Mouse (Mus musculus): ENCODE results near the gene Tmem132b.

Gene Tmem132b

GRCm38 (mm10) chr5:125515006-125515405 is 16.6 kb upstream of the Tmem132b start:
- DNase-seq (ENCODE audit: low read depth, low spot score) = no peak

- no peak for DNase-seq (ENCODE audit: low read depth, low spot score)
Measured at GRCm38 (mm10) chr5:125518640-125519039, 12.9 kb upstream of the Tmem132b start.

- DNase-seq (ENCODE audit: low read depth, low spot score) = no peak
Measured at GRCm38 (mm10) chr5:125520930-125521590, 10.5 kb upstream of the Tmem132b start.

- DNase-seq (ENCODE audit: low read depth, low spot score) = no peak
Measured at GRCm38 (mm10) chr5:125523361-125523760, 8.2 kb upstream of the Tmem132b start.

- no peak for DNase-seq (ENCODE audit: low read depth, low spot score)
Measured at GRCm38 (mm10) chr5:125525516-125525915, 6.1 kb upstream of the Tmem132b start.

GRCm38 (mm10) chr5:125526464-125526863 is 5.1 kb upstream of the Tmem132b start:
- no peak for DNase-seq (ENCODE audit: low read depth, low spot score)

GRCm38 (mm10) chr5:125529109-125529508 is 2.5 kb upstream of the Tmem132b start:
- DNase-seq (ENCODE audit: low read depth, low spot score) = peak; percentile 73

- DNase-seq (ENCODE audit: low read depth, low spot score) = no peak
Measured at GRCm38 (mm10) chr5:125532191-125532544, 594 bp downstream of the Tmem132b start.

GRCm38 (mm10) chr5:125532545-125533224 is 1.1 kb downstream of the Tmem132b start:
- DNase-seq (ENCODE audit: low read depth, low spot score) = no peak

GRCm38 (mm10) chr5:125533225-125533900 is 1.8 kb downstream of the Tmem132b start:
- DNase-seq (ENCODE audit: low read depth, low spot score) = no peak

GRCm38 (mm10) chr5:125534168-125534610 is 2.6 kb downstream of the Tmem132b start:
- no peak for DNase-seq (ENCODE audit: low read depth, low spot score)

GRCm38 (mm10) chr5:125534611-125535324 is 3.2 kb downstream of the Tmem132b start:
- DNase-seq (ENCODE audit: low read depth, low spot score) = no peak

GRCm38 (mm10) chr5:125545090-125545489 is 13.5 kb downstream of the Tmem132b start:
- DNase-seq (ENCODE audit: low read depth, low spot score) = no peak

- DNase-seq (ENCODE audit: low read depth, low spot score) = no peak
Measured at GRCm38 (mm10) chr5:125546293-125546692, 14.7 kb downstream of the Tmem132b start.

- DNase-seq (ENCODE audit: low read depth, low spot score) = no peak
Measured at GRCm38 (mm10) chr5:125549750-125550489, 18.3 kb downstream of the Tmem132b start.

- DNase-seq (ENCODE audit: low read depth, low spot score) = no peak
Measured at GRCm38 (mm10) chr5:125555732-125556131, 24.2 kb downstream of the Tmem132b start.

- no peak for DNase-seq (ENCODE audit: low read depth, low spot score)
Measured at GRCm38 (mm10) chr5:125563492-125563891, 31.9 kb downstream of the Tmem132b start.

GRCm38 (mm10) chr5:125565725-125566124 is 34.2 kb downstream of the Tmem132b start:
- DNase-seq (ENCODE audit: low read depth, low spot score) = no peak

GRCm38 (mm10) chr5:125568457-125568856 is 36.9 kb downstream of the Tmem132b start:
- no peak for DNase-seq (ENCODE audit: low read depth, low spot score)

GRCm38 (mm10) chr5:125572011-125572410 is 40.4 kb downstream of the Tmem132b start:
- no peak for DNase-seq (ENCODE audit: low read depth, low spot score)

GRCm38 (mm10) chr5:125574886-125575285 is 43.3 kb downstream of the Tmem132b start:
- DNase-seq (ENCODE audit: low read depth, low spot score) = no peak
